Mouse (Mus musculus) CD4-positive, CD25-positive, alpha-beta regulatory T cell, adult 4 months (primary cell): ENCODE data around the gene Cops6. TPM values are rescaled to one million over a fixed set of nuclear protein-coding genes. Genes with fewer than 3 reads are reported as not detected.

Experiments
- ATAC-seq: one replicate; pipeline ENCODE4 v1.8.0; 2017
- polyA plus RNA-seq, 2 experiments: library from polyadenylated mRNA; unstranded; fragments of 100-300 nt; shearing (Covaris generic); gene quantifications; one replicate each; pipeline ENCODE4 v1.2.1; 2017

Cops6 gene
- 100 to 1,000 TPM; 184 to 231 TPM for polyA plus RNA-seq

DNA sequence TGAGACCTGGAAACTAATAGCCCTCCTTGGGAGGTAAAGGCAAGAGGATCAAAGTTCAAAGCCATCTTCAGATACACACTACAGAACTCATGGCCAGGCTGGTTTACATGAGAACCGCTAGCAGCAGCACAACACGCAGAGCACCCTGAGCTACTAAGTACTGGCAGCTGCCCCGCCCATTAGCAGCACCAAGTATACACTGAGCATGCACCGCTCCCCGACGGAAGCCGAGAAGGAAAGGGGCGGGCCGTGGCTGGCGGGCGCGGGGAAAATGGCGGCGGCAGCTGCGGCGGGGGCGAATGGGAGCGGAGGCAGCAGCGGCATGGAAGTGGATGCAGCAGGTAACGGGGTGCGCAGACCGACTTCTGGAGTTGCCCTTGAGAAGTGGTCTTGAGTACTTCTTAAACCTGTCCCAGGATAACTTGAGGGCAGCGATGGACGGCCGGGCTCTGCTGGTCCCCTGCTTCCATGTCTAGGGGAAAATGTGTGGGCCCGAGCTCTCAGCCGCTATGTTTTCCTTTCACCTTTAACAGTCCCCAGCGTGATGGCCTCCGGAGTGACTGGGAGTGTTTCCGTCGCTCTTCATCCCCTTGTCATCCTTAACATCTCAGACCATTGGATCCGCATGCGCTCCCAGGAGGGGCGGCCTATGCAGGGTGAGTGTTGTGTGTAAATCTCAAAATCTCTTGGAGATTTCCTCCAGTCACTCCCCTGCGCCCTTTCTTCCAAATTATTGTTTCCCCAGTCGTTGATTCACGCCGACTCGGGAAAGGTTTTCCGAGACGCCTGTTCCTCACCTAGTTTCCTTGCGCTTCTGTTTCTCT, at the start of gene Cops6:
Gene Cops6, plus strand, starts transcription at position 230 of the 824 bp plus-strand sequence.
- peak; percentile 97 for ATAC-seq

DNA sequence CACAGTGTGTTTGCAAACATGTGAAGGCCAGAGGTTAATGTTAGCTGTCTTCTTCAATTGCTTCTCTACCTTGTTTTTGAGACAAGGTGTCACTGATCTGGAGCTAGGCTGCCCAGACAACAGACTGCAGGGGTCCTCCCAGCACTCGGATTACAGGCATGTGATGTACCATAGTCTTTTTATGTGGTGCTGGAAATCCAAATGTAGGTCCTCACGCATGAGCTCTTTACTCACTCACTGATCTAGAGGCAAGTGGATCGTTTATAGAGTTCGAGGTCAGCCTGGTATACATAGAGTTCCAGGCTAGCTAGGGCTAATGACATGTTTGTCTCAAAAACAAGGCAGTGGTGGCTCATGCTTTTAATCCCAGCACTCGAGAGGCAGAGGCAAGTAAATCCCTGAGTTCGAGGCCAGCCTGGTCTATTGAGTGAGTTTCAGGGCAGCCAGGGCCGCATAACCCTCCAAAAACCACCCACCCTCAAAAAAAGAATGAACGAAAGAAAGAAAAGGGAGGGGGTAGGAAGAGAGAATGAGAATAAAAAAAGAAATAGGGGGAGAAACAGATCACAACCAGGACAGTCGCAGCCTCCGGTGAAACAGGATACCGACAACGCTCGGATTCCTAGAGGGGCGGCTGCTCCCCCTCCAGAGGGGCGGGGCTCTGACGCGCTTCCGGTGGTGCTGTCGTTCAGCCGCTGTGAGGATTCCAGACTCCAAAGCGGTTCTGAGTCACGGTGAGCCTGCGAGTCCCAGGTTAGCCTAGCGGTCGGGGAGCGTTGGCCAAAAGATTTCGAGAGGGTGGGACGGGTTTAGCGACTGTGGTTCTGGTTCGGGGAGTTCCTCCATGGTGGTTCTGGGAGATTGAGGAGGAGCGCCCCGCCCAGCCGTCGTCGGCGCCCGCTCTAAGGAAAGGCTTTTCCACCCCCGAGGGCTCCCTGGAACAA, 44.3 kb upstream of the Cops6 start, which contains the start of gene Zscan21:
Gene Zscan21, plus strand, starts transcription at position 649 of the 944 bp plus-strand sequence.
- ATAC-seq = peak; percentile 100

DNA sequence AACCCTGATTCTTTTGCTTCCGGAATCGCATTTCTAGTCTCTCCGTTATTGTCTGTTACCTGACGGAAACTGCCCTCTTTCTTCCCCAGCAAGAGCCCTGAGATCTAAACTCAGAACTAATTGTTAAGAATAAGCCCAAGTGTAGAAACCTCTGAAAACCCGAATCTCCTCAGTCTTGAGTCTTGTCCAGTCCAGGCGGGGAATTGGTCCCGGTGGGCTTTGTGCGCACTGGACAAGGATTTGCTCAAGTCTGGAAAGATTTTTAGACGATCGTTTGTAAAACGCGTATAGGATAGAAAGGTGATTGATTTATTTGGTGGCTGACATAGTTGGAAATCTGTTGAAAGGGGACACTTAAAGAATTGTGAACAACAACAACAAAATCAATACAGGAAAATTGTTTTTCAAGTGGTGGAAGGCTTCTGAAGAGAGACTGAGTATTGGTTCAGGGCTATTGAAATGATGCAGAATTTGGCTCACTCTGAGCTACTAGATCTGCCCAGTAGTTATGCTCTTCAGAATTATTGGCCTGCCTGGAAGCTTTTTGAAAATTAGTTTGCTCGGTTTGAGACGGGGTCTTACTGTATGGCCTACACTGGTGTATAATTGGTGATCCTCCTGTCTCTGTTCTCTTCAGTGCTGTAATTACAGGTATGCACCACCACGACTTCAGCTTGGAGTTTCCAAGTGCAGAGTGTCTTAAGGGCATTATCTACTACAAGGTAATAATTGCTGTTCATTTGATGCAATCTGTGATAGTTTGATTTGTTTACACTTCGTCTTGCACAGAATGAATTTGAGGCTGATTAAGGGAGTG, 43.5 kb upstream of the Cops6 start:
- ATAC-seq = peak; percentile 5

DNA sequence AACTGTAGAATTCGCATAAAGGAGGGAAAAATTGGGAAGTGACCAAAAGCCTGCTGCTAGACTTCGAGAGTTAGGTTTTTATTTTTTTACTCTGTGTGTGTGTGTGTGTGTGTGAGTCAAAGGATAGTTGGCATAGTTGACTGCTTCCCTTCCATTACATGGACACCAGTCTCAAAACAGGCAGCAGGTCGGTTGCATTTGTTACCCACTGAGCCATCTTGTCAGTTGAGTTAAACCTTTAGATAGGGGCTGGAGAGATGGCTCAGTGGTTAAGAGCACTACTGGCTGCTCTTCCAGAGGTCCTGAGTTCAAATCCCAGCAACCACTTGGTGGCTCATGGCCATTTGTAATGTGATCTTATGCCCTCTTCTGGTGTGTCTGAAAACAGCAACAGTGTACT, 42.8 kb upstream of the Cops6 start:
- ATAC-seq = no peak

DNA sequence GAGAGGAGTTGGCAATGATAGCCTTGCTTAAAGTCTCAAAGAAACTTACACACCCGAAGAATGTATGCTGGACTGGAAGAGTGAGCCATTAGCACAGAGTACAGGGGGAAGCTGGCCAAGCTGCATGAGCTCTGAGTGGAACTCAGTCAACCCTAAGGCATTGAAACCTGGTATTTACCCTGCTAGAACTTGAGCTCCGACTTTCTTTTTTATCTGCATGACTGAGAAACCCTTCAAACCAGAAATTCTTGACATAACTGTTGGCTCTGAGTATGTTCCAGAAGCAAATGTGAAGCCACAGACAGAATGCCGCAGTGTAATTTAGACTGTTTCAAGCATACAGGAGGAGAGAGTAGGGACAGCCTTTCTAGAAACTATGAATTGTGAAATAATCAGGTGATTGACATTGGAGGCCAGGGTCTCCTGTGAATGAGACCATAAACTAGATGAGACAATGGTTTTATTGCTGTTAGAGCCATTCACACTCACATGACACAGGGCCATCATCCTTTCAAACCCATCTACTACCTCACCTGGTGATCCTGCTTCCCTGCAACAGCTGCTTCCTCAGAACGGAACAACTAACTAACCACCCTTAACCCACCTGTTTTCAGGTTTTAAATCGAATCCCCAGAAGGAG, 28.3 kb upstream of the Cops6 start:
- ATAC-seq = no peak

DNA sequence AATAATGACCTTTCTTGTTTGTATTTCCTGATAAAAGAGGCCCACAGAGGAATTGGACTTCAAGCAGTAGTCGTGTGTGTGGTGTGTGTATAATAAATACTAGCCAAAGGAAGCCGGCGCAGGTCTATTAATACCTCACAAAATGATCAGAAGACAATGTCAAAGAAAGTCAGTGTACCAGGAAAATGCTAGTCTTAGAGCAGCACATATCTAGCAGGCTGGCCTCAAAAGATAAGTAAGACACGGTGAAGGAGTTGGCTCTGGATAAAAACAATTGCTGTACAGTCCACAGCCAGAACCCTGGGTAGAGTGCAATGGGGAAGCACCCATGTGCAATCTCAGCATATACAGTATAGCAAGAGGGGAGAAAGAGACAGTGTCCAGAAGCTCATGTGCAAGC, 23.6 kb upstream of the Cops6 start:
- no peak for ATAC-seq

DNA sequence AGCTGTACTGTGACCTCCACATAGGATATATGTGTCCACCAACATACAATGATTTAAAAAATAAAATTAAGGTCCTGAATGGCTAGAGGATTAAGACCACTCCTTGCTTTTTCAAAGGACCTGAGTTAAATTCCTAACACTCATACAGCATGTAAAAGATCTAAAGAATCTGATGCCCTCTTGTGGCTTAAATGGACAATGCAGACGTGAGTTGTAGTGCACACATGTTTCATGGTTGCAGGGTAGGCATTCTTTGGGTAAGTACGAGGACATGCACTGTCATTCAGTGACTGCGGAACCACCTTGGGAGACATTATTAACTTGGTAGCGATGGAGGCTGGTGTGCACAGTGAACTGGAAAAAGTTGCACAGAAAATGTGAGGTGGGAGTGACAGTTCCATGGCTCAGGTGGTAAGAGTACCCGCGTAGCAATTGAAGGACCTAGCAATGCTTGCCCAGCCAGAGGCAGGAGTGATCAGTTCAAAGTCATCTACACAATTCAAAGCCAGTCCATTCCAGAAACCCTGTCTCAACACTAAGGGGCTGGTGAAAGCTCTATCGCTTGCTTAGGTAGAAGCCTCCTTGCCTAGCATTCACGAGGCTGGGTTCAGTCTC, 22.8 kb upstream of the Cops6 start:
- peak; percentile 87 for ATAC-seq

DNA sequence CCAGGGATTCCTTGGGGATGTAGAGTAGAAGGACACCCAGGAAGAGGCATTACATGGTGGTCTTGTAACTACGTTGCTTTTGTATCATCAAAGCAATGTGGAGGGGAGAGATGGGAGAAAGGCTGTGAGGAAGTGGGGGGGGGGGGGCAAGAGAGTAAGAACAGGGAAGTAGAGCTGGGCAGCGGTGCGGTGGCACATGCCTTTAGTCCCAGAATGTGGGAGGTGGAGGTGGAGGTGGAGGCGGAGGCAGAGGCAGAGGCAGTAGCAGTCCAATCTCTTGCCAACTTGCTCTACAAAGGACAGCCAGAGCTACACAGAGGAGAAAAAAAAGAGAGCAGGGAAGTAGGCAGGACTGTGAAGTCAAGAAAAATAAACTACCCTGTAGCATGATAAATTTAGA, 22.3 kb upstream of the Cops6 start:
- ATAC-seq = no peak

DNA sequence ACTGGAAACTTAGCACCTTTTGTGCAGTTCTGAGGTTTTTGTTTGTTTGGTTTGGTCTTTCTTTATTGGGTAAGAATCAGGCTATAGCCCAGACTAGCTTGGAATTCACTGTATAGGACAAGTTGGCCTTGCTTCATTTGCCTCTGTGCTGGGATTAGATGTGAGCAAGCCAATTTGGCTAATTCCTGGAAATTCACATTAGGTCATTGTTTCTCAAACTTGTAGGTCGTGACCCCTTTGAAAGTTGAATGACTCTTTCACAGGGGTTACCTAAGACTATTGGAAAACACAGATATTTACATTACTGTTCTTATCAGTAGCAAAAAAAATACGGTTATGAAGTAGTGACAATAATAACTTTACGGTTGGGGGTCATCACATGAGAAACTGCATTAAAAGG, 6.5 kb upstream of the Cops6 start:
- ATAC-seq = no peak

DNA sequence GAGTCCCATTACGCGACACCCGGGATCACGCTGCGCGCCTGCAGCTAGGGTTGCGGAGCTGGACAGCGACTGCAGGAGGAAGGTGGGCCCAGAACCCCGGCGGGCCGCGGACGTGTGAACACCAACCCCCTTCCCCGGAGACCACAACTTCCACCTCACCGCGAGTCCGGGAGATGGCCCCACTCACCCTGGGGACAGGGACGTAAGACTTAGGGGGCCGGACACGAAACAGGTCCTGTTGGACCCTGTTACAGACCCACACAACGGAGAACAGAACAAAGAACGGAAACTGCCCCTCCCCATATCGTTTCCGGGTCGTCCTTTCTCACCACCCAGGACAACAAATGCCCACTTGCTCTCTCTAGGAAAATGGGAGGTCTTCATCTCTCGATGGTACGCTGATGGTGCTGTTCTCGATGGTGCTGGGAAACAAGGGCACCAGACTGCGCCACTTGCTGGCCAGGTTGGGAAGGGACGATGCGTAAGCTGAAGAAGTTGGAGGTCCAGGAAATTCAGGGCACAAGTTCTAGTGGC, 5.4 kb upstream of the Cops6 start, which contains the start of gene Zfp113:
Gene Zfp113, minus strand, starts transcription at position 302 of the 534 bp plus-strand sequence.
- peak; percentile 98 for ATAC-seq

DNA sequence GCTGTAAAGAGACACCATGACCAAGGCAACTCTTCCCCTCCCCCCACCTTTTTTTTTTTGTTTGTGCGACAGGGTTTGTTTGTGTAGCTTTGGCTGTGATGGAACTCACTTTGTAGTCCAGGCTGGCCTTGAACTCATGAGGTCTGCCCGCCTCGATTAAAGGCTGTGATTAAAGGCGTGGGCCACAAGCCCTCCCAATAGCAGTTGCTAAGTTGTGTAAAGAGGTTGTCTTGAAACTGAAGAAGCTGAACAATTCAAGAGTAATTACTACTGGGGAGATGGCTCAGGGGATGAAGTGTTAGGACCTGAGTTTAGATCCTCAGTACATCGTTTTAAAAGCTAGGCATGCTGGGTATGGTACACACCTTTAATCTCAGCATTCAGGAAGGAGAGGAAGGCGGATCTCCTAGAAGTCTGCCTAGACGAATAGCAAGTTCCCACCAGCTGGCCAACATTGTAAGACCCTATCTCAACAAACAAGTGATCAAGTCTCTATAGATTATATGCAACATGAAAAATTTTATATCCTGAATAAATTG, 578 bp upstream of the Cops6 start:
- ATAC-seq = no peak

DNA sequence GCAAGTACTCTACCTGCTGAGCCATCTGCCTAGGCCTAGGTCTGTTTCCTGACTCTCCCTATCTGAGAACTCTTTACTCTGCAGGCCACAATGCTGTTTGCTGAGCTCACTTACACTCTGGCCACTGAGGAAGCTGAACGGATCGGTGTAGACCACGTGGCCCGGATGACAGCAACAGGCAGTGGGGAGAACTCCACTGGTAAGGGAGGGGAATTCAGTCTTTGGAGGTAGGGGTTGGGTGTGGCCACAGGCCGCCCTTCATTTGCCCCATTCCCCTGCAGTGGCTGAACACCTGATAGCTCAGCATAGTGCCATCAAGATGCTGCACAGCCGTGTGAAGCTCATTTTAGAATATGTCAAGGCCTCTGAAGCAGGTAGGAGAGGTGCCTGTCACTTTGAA, 2.2 kb downstream of the Cops6 start:
- ATAC-seq = no peak

DNA sequence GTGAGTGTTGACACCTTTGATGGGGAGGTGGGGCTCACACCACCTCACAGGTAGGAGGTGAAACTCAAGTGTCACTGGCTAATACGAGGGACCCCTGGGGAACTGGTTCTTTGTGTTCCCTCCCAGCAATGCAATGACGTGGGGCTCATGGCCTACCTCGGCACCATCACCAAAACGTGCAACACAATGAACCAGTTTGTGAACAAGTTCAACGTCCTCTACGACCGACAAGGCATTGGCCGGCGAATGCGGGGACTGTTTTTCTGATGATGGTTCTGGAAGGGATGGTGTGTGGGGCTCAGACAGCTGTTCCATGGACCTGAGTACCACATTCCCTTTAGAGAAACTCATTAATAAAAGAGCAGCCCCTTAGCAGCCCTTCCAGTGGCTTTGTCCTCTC, 2.7 kb downstream of the Cops6 start:
- no peak for ATAC-seq

DNA sequence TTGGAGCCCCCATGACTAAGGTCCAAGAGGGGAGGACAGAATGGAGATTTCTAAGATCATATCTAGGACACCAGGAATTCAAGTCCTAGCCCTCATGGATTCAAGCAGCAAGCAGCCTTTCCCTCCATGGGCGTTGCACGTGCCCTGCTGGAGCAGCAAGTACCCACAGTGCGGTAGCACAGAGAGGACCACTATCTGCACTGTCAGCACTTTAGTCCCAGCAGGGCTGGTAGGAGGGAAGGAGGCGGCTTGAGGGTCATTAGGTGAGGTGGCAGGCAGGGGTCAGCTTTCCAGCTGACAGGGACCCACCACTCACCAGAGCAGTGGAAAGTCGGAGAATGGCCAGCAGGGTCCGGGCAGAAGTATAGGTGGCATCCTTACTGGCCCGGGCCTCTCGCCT, 4.7 kb downstream of the Cops6 start:
- no peak for ATAC-seq

DNA sequence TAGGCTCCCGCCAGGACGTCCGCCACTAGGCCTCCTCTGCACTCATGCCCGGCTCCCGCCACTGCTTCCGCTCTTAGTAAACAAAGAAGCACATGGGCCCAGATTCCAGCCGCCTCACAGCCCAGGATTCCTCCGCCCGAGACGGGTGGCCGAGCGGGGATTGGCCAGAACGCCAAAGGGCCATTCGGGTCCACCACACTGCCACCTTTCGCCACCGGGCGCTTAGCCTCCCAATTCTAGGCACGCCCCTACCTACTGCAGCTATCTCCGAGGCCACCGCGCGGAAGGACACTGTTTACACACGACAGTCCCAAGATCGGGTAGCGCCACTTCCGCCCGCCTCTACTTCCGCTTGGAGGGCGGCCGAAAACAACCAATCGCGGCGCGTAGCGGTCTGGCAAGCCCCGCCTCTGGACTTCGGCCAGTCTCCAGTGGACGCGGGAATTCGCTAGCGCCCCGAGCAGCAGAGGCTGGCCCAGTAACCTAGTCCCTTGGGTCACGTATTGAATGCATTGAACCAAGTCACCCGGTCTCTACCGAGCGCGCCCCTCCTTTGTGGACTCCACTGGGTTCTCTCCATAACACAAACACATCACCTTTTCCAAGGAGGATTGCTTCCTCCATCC, 10.2 kb downstream of the Cops6 start:
- ATAC-seq = peak; percentile 59

DNA sequence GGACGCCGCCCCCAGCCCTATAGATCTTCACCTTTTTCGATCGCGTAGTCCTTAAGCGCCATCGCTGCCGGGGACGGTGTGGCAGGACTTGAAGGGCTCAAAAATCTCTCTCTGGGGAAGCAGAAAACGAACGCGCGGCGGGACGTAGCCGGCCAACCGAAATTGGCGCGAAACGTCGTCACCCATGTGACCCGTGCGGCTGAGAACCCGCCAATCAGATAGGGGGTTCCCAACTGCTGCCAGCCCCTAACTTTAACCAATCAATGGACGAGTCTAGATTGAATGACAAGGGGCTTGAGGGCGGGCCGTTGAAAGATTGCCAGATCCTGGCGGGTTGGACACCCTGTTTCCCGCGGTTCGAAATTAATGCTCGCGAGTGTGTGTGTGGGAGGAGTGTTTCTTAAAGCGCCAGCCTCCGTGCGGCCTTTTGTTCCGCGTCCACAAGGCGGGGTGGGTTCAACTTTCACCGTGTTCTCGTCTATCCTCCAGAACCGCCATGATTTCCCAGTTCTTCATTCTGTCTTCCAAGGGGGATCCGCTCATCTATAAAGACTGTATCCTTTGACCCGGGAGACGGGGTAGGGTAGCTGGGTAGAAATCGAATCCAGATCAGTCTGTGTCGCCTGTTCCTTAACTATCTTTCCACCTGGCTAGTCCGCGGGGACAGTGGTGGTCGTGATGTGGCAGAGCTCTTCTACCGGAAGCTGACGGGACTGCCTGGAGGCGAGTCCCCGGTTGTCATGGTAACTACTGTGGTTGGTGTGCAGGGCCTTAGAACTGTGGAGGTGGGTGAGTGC, 11.0 kb downstream of the Cops6 start, which contains the start of the genes Ap4m1 and Mcm7:
Gene Ap4m1, plus strand, starts transcription at position 308 of the 797 bp plus-strand sequence.
Gene Mcm7, minus strand, starts transcription at position 728 of the 797 bp plus-strand sequence.
- ATAC-seq = peak; percentile 93

DNA sequence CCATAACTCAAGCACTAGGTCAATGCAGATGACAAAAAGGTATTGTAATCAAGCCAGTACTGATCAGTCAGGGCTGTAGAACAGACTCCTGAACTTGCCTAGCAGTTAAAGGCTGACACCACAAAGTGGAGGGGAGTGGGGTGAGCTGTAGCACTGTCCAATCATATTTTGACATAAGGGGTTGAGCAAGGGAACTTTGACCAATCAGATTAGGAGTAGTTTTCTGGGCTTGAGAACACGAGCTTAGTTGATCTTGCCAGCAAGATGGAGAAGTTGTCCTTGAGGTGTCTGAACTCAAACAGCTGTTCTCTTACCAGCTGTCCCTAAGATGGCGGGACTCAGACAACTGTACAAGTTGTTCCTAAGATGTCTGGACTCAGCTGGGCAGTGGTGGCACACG, 12.3 kb downstream of the Cops6 start:
- ATAC-seq = no peak

DNA sequence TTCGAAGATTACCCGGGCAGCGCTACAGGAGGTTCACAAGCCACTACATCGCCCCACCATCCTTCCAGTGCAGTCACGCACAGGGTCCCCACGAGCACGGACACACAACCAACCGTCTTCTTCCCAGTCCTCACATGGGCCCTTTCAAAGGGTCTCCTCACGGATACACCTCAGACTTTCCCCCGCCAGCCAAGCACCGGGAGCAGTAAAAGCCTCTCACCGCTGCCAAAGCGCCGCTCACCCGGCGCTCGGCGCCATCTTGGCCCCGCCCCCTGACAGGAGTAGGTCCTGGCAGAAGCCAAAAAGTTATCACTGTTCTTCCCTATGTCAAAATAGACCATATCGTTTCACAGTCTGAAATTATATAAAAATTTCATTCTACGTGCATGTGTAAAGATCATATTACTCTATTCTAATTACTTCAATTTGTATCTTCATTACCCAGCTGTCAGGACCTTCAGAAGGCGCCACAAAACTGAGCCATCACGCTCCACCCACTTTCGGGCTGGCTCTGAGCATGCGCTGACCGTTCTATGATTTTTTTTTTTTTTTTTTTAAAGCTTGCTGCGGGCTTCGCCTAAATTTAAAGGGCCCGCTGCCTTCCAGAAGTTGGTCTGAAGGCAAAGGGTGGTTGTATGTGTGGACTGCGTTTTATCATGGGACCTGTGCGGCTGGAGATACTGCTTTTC, 26.2 kb downstream of the Cops6 start, which contains the start of the genes Taf6 and Cnpy4:
Gene Taf6, minus strand, starts transcription at position 502 of the 689 bp plus-strand sequence.
Gene Cnpy4, plus strand, starts transcription at position 536 of the 689 bp plus-strand sequence.
- peak; percentile 76 for ATAC-seq
